Mouse (Mus musculus): Measurements from ENCODE around the gene Spo11.

GRCm38 (mm10) chr2:172973806-172974565 lies 3.5 kb upstream of the Spo11 start:
- TF ChIP-seq HCFC1 (IDR thresholded peaks at IDR 0.05; ENCODE audit: borderline replicate concordance, insufficient read depth, low read length) (no peak), CHD2 (IDR thresholded peaks at IDR 0.05; ENCODE audit: low read depth, low read length) (no peak), ZC3H11A (IDR thresholded peaks at IDR 0.05; ENCODE audit: borderline replicate concordance, low read depth, low read length) (no peak), MAFK (IDR thresholded peaks at IDR 0.05; ENCODE audit: insufficient read depth, low read depth, low read length) (no peak), ZNF384 (IDR thresholded peaks at IDR 0.05; ENCODE audit: low read depth, low read length) (no peak)
